Mouse (Mus musculus): ENCODE results near the gene Vil1.

GRCm38 (mm10) chr1:74394311-74394710 lies 14.9 kb upstream of the Vil1 start:
- TF ChIP-seq POLR2A (IDR thresholded peaks at IDR 0.05; ENCODE audit: insufficient read length, low read depth): no peak
- TF ChIP-seq MAX (IDR thresholded peaks at IDR 0.05; ENCODE audit: low read depth): no peak

Measured in myocyte (in vitro differentiated cells).